Mouse (Mus musculus) Muller cell, postnatal 12 days (primary cell): ENCODE results near the gene Zbtb20.
A peak's percentile ranks its signal among the peaks of the same experiment; 100 is the strongest.

Experiments
- DNase-seq: peaks from one replicate; pipeline ENCODE4 v3.0.0-alpha.2; 2015; ENCODE audit errors: inconsistent ontology term

Gene Zbtb20

GRCm38 (mm10) chr16:43072818-43073594, 197.3 kb downstream of the Zbtb20 start:
- peak; percentile 68 for DNase-seq

- DNase-seq, result peak; percentile 53
Measured at GRCm38 (mm10) chr16:43080403-43080802, 204.7 kb downstream of the Zbtb20 start.

GRCm38 (mm10) chr16:43080923-43081702, 205.4 kb downstream of the Zbtb20 start:
- DNase-seq, result peak; percentile 62

GRCm38 (mm10) chr16:43081995-43082394, 206.3 kb downstream of the Zbtb20 start:
- DNase-seq, result peak; percentile 45

GRCm38 (mm10) chr16:43082801-43083200, 207.1 kb downstream of the Zbtb20 start:
- DNase-seq, result no peak

- no peak for DNase-seq
Measured at GRCm38 (mm10) chr16:43090188-43090587, 214.5 kb downstream of the Zbtb20 start.

GRCm38 (mm10) chr16:43094161-43094560, 218.5 kb downstream of the Zbtb20 start:
- no peak for DNase-seq

GRCm38 (mm10) chr16:43094756-43095155, 219.1 kb downstream of the Zbtb20 start:
- DNase-seq, result no peak

GRCm38 (mm10) chr16:43096040-43096439, 220.4 kb downstream of the Zbtb20 start:
- no peak for DNase-seq

GRCm38 (mm10) chr16:43098153-43098552, 222.5 kb downstream of the Zbtb20 start:
- no peak for DNase-seq

GRCm38 (mm10) chr16:43098666-43099065, 223.0 kb downstream of the Zbtb20 start:
- DNase-seq, result no peak

- DNase-seq, result no peak
Measured at GRCm38 (mm10) chr16:43111288-43111687, 235.6 kb downstream of the Zbtb20 start.

- no peak for DNase-seq
Measured at GRCm38 (mm10) chr16:43113968-43114367, 238.3 kb downstream of the Zbtb20 start.

- peak; percentile 24 for DNase-seq
Measured at GRCm38 (mm10) chr16:43129966-43130365, 254.3 kb downstream of the Zbtb20 start.

GRCm38 (mm10) chr16:43130583-43130982, 254.9 kb downstream of the Zbtb20 start:
- DNase-seq, result peak; percentile 51

- peak; percentile 37 for DNase-seq
Measured at GRCm38 (mm10) chr16:43131077-43131476, 255.4 kb downstream of the Zbtb20 start.

GRCm38 (mm10) chr16:43168506-43168905, 292.8 kb downstream of the Zbtb20 start:
- DNase-seq, result peak; percentile 39

- peak; percentile 16 for DNase-seq
Measured at GRCm38 (mm10) chr16:43169273-43169905, 293.7 kb downstream of the Zbtb20 start.

- no peak for DNase-seq
Measured at GRCm38 (mm10) chr16:43172139-43172538, 296.5 kb downstream of the Zbtb20 start.

- peak; percentile 21 for DNase-seq
Measured at GRCm38 (mm10) chr16:43172912-43173311, 297.2 kb downstream of the Zbtb20 start.

- DNase-seq, result no peak
Measured at GRCm38 (mm10) chr16:43174815-43175214, 299.1 kb downstream of the Zbtb20 start.

GRCm38 (mm10) chr16:43181038-43181437, 305.4 kb downstream of the Zbtb20 start:
- DNase-seq, result no peak
